Mouse (Mus musculus): Measurements from ENCODE around the gene Calm5. TPM values are rescaled to one million over a fixed set of nuclear protein-coding genes. Genes with fewer than 3 reads are reported as not detected.
"Not testable (repeated sequence)": the region's sequence is repeated elsewhere in the genome, so short reads cannot be mapped to it uniquely, and the experiment has no call there.

Calm5 gene
- total RNA-seq, 2 experiments from 2014 or later, result not detected

DNA sequence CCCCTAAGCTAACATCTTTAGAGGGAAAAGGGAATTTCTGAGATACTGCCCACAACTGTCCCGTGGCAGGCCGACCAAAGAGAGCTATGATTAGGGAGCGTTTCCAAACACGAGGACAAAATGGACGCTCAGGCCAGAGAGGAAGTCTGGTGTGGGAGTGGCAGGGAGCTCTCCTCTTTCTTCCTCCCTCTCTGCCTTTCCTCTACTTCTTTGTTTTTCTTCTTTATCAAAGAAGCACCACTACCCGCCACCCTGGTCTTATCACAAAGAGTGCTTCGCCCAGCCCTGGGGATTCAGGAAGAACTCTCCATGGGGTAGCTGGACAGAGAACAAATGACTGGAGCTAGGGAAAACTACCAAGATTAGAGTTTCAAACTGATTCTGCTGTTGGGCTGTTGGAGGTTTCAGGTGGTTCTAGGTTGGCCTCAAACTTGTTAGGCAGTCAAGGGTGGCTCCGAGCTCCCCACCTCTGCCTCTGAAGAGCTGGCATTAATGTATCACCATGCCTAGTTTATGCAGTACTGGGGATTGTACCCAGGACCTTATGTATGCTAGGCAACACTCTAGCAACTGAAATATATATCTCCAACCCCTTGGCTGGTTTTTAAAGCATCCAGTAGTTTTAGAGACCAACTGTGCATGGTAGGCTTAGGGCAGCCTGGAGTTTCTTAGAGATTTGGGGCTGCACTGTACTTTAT is 12.5 kb downstream of the Calm5 start:
- no peak for DNase-seq

DNA sequence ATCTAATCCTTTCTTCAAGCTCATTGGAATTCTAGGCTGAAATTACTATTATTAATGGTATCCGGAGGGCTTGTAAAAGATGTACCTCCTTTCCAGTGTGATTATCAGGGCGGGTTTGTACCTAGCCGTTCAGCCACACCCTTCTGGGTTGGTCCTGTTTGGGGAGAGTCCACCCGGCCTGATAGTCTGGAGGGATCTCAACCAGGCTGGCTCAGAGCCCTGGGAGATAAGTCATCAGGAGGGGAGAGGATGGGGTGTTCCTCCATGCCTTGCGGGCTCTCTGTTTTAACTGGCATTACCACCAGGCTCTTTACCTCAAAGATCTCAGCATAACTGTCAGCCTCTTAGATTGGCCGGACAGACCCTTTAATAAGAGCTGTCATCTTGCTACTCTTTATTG is 13.2 kb downstream of the Calm5 start:
- peak in 1 of 2 experiments; percentile 18 for DNase-seq

DNA sequence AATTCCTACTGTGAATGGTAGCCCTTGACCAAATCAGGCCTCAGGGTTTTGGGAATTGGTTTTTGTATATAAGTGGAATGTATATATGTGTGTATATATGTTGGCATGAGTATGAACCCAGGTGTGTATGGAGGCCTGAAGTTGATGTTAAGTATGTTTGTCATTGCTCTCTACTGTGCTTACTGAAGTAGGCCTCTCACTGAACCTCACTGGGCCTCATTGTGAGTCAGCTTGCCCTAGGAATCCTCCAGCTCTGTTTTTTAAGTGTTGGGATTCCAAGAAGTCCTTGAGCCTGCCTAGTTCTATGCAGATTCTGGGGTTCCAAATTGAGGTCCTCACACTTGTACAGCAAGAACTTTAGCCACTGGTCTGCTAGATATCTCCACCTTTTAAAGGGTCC is 15.9 kb downstream of the Calm5 start:
- DNase-seq, result no peak

DNA sequence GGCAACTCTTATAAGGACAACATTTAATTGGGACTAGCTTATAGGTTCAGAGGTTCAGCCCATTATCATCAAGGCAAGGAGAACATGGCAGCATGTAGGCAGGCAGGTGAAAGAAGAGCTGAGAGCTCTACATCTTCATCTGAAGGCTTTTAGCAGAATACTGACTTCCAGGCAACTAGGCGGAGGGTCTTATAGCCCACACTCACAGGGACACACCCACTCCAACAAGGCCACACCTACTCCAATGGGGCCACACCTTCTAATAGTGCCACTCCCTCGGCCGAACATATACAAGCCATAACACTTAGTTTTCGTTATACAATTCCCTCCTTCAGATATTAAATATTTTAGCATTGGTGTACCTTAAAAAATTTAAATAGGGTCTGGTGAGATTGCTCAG is 18.9 kb downstream of the Calm5 start:
- DNase-seq, result no peak

DNA sequence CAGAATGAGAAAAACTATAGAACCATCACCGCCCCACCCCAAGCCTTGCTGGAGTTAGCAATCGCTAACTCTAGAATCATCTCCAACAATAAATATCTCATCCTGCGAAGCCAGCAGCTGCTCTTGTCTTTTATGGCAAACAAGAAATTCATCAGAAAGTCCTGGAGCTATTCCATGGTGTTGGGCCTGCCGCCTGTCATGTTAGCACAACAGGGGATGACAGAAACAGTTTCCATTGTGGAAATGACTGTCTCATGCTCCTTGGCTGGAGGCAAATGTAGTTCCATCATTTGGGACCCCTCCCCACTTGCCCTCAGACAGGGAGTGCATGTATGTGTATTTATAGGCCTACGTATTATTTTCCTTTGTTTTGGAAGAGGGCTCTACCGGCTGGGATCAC is 22.5 kb downstream of the Calm5 start:
- no peak for DNase-seq

DNA sequence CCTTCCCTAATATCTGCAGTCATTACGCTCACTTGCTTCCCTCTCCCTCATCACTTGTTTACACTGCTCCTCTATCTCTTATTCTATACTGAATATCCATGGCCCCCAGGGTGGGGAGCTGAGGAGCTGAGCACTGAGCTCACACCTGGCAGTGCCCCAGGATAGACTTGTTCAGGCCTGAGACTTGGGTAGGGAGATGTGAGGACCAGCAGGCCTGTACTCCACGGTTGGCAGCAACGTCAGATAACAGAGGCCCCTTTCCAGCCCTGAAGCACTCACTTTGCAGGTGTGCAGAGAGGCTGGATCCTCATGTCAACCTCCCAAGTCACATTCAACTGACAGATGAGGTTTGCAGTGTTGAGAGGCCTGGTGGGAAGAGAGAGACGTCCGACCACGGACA is 23.2 kb downstream of the Calm5 start:
- DNase-seq, result no peak

DNA sequence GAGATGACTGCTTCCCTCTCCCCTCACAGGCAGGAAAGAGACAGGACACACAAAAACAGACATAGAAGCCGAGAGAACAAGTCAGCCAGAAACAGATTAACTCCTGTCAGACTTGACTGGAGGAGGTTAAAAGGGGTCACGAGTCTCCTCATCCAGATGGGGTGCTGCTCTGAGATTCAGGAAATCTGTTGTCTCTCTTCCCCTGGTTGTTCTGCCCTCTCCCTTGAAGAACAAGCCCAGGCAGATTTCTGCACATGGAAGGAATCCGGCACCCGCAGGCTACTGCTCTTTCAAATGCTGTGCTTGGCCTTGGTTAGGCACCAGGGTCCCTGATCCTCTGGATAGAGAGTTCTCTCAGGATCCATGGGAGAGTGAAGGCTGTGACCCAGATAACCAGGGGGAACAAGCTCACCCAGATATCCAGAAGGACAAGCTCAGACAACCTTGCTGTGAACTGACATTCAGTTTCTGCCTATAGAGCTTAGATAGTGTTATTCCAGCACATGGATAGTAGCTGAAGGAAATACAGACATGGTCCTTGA is 23.8 kb downstream of the Calm5 start:
- DNase-seq, result no peak

DNA sequence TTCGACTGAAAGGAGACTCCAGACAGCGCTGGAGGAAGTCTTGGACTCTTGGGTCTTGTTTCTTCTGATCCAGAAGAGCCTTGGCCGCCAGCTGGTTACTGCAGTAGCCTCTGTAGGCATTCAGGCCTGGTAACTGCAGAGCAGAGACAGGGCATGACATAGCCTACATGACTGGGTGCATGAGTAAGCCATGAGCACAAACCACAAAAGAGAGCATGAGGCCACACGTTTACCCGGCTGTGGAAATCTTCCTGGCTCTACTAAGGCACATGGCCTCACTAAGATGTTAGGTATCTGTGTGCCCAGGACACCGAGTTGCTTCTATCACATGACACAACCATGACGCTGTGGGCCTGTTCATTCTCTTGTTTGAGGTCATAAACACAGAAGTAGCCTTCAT is 32.7 kb downstream of the Calm5 start:
- DNase-seq, result no peak

DNA sequence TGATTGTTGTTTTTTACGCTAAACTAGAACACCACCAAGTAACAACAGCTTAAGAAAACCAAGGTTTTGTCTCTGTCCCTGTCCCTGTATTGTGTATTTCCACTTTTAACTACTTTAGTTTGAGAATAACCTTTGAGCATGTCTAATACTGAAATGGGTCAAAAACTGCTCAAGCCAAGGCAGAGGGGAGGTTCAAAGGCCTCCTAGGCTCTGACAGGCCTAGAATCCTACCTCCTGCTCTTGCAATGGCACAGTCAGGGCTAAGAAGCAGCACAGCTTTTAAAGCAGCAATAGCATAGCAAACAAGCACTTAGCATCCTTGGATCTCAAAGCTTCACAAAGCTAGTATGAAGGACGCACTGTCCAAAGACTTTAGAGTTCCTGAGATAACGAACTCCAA is 35.1 kb downstream of the Calm5 start:
- no peak for DNase-seq

DNA sequence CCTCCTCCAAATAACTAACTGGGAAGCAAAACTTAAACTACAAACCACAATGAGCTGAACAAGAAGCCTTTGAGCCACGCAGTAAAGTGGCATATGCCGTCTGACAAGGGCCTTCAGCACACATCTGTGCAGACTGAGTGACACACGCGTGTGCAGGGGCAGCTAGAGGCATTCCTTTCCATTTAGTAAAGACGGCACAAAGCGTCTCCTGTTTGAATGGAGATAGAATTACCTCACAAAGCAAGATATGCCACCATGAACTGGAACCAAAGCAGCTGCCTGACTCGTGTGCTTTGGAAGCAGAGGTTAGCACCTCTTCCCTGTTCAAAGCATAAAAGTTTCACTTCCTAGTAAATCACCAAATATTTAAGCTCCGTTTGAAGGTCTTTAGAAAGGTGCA is 36.1 kb downstream of the Calm5 start:
- no peak for DNase-seq

DNA sequence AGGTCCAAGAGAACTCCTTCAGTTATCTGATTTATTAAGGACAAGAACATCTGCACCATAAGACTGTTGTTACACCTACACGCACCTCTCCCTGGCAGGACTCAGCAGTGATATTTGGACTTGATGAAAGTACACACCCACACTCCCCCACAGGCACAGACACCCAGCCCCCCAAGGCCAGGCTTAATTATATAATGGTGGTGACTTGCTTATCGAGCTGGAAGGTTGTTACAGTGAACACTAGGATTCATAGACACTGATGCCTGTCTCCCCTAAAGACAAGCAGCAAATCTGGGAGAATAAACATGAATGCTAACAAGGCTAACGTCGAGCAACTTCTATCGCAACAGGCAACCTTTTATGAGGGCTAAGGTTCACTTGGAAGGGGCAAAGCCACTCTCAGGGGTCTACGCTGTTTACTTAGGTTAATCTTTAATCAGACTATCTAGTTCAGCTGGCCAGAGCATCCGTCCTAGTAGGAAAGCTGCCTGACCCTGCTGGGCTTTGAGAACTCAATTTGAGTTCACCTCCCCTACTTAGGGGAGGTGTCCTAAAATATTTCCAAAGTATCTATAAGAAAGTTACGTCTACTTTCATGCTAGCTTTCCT is 37.6 kb downstream of the Calm5 start:
- peak in 1 of 2 experiments; percentile 17 for DNase-seq

DNA sequence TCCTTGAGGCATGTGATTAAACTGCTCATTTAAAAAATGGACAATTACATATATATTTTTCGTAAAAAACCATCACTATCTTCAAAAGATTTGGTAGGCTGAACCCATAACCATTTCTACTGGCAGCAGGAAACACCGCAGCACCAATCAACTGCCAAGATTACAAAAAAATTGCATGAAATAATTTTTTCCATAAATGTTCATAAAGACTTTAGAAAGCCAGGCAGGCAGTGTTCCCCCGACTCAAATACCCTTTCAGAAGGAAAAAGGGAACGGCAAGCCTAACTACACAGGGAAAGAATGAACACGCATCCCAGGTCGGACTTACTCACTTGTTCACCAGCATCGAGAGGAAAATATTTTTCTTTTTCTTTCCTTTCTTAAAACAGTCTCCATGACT is 38.6 kb downstream of the Calm5 start:
- peak in 1 of 2 experiments; percentile 23 for DNase-seq

DNA sequence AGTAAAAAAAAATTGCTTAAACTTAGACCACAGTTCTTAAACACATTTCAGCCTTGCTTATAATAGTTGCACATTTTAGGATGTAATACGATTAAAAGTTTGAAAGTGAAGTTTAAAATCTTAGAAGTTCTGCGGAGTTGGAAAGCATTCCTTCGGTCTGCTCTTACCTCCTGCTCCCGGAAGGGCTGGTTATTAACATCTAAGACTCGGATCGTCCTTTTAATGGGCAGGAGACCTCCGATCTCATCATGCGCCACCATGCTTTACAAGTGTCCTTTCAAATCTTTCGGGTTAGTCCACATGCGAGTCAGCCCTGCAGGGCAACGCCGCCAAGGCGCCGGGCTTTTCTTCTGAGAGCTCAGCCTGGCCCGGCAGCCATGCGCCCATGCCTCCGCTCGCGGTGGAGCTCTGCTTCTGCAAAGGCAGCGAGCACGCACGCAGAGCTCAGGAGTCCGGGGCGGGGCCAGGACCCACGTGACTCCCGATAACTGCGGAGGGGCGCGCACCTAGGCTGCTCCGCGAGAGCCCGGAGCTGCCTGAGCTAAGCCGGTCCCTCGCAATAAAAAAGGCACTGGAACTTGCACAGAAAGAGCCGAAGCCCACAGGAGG is 39.3 kb downstream of the Calm5 start:
- peak; percentile 93 for DNase-seq

DNA sequence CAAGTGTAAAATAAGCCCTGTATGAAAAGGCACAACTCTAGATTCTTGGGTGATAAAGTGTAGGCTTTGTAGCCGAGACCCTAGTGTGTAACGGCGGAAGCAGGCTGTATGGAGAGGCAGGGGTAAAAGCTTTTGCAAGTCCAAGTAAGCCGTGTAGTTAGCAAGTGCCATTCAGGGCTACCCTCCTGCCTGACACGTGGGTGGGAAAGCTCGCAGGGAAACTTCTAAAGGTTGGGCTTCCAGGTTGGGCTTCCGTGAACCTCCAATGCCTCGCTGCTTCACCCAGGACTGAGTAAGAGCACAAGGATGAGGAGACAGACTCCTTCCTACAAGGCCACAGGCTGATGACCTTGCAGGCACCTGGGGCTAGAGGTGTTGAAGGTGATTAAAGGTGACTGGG is 40.6 kb downstream of the Calm5 start:
- no peak for DNase-seq

DNA sequence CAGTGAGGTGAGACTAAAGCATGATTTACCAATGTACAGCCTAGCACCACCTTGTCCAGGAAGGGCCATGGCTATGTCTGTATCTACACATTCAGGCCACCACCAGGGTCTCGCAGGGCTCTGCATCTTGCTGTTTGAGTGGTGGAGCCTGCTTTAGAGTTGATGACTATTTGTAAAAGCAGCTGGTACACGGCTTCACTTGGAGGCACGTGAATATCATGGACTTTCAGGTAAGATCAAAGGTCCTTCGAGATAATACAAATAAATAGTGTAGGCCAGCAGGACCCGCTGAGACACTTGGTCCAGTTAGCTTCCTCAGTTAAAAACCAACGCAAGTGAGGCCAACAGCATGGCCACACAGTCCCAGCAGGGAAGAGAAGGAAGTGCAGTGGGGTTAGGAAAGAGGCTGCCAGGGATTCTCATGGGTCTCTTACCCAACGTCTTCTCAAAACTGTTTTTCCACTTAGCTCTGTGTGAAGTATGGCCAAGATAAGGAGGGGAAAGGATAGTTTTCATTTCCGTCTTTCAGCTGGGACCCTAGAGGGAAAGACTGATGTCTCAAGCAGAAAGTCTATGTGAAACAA is 41.5 kb downstream of the Calm5 start:
- DNase-seq, result no peak

DNA sequence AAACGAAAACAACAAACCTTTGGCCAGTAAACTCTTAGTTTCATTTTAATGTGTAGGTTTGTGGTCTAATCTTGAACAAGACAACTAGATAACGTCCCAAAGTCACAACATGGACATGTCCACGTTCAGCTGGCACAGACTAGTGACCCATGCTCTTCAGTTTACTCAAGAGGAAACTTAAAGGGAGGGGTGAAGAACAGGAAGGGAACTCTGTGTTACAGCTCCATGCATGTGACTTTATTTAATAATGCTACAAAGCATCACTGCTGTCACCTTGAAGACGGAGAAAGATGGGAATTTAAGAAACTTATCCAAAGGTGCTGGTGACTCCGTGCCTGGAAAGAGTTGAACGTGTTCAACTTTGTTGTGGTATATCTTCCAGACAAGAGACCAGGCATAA is 42.1 kb downstream of the Calm5 start:
- no peak for DNase-seq

DNA sequence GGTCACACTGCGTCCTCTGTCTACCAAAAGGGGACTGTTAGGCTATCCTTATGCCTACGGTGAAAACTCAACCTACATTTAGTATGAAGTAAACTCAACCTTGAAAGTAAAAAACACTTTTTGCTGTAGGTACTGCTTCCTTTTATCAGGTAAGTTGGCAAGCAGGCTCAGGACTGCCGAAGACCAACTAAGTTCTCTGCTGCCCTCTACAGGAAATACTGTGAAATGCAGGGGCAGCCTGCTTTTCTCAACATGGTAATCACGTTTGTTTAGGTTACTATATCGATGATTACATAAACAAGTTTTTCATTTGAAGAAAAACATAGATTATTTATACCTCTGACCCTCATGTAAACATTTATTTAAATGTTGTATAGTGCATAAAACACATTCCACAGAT is 42.9 kb downstream of the Calm5 start:
- DNase-seq, result peak; percentile 73 to 89

DNA sequence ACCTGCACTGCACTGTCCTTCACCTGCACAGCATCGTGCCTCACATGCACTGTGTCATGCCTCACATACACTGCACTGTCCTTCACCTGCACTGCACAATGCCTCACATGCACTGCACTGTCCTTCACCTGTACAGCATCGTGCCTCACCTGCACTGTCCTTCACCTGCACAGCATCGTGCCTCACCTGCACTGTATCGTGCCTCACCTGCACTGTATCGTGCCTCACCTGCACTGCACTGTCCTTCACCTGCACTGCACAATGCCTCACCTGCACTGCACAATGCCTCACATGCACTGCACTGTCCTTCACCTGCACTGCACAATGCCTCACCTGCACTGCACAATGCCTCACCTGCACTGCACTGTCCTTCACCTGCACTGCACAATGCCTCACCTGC is 44.2 kb downstream of the Calm5 start:
- not testable (repeated sequence) for DNase-seq

DNA sequence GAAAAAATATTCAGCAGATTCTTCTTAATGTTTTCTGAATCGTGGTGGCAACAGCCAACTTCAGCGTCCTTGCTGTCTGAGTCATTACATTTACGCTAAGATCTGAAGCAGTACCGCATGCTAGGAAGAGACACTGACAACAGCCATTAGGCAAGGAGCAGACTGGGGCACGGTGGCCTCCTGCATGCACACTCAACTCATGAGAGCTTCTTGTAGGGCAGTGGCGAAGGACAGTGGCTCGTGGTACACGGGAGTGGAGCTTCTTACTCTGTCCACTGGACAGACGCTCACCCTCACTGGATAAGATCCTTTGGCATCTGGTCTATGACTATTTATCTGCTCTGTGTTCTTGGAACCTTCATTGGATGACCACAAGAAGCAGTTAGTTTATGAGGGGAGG is 45.3 kb downstream of the Calm5 start:
- no peak for DNase-seq
